ENCODE assay signal across 8 mouse cellular contexts in genomic region chr4:108999999-109000950, GRCm38 (mm10). TPM values are rescaled to one million over a fixed set of nuclear protein-coding genes. Genes with fewer than 3 reads are reported as not detected.
DNase-seq lines count a peak whose midpoint lies in the region; ATAC-seq lines count a peak whose summit lies in the region.

Gene Nrd1 (plus strand): TSS chr4:109000655.

- peak; percentile 96 for ATAC-seq in megakaryocyte progenitor cell, adult 5-6 weeks (replicated peaks; ENCODE audit: poor library complexity)

- peak; percentile 100 for DNase-seq in adipocyte (ENCODE audit: low spot score)
- peak; percentile 100 for DNase-seq in embryo, embryonic 10 days (ENCODE audit: low spot score)
- DNase-seq in gastrocnemius, postnatal 10 days = peak; percentile 94
- peak; percentile 100 for DNase-seq in induced T-regulatory cell, adult 2 months (ENCODE audit: low read depth)
- DNase-seq in left cerebral cortex, adult 9 months (ENCODE audit: low spot score in 2 of 2) = peak; percentile 98 to 99
- DNase-seq in right cerebral cortex, postnatal 14 days = peak; percentile 96
- peak; percentile 99 to 100 for DNase-seq in urinary bladder, postnatal 36 days (ENCODE audit: low spot score in 2 of 2)

RNA-seq across cellular contexts. Expression of gene Nrd1, which starts in this region (rescaled TPM):
- 100 to 1,000 TPM in 1 of 2 experiments, 10 to 100 TPM in 1; 80.9 to 113 TPM for total RNA-seq in gastrocnemius, postnatal 10 days (2021)
- 122 and 166 TPM in 2 replicates for total RNA-seq in megakaryocyte progenitor cell, adult 5-6 weeks (2015)
- 98.6 and 103 TPM in 2 replicates for total RNA-seq in megakaryocyte progenitor cell, adult 5-6 weeks (2017)

Comparison
In these comparisons a context has a peak if more than half of its experiments do, and no peak if none do; other contexts are left out.
1. Peak in every context shown above with its lines: DNase-seq and ATAC-seq.